Mouse (Mus musculus) hindlimb bud, embryonic 11.5 days (tissue): ENCODE results near the gene Rhbdl1.

Source experiments
- DNase-seq: peaks from one replicate; pipeline ENCODE4 v3.0.0-alpha.2; 2012; ENCODE audit warnings: low read depth, low spot score; ENCODE audit errors: extremely low spot score

The Rhbdl1 gene

GRCm38 (mm10) chr17:25840519-25840918 is 3.4 kb upstream of the Rhbdl1 start:
- DNase-seq, result no peak

DNA sequence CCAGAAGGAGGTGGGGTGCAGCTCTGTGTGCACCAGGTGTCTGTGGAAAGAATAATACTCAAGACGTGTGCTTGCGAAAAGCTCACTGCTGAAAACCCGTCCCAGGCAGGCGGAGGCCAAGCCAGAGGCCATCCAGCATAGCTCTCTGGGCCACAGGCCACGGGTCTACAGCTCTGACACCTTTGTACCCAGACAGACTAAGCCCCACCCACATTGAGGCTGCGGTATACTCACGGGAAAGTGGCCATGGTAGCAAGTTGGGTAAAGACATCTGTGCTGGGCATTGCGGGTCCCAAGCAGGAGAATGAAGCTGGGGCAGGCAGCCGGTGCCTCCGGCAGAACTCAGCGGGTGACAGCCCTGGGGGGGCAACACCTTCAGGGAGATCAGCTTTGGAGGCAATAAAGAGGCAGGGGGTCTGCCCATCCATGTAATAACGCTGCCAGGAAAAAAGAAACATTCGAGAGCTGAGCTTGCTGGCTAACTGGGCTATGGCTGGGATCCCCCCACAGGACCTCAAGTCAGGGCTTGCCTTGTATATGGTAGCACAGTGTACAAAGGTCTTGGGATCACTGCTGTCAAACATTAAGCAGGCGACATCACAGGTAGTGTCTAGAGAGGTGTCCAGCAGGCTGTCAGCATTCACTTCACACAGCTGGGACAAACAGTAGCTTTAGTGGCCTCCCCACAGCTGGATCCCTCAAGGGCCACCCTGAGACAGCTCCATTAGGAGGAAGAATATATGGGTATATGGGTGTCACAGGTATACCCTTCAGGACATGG is 2.5 kb upstream of the Rhbdl1 start:
- no peak for DNase-seq

GRCm38 (mm10) chr17:25838904-25839303 is 1.8 kb upstream of the Rhbdl1 start:
- DNase-seq, result no peak

DNA sequence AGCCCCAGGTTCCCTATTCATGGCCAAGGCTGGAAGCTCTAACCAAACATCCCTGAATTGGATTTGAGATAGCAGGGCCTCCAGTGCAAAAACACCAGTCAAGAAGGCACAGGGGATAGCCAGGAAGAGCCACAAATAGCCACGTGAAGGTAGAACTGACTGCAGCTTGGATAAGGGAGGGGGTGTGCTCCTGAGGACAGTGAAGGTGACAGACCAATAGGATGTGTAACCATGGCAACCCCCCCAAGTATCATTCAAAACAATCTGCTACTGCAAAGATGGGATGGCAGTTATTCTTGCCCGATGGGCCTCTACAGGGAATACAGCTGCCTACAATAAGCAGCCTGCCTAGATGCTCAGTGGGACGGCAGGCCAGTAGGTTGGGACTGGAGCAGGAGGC is 438 bp upstream of the Rhbdl1 start:
- no peak for DNase-seq

DNA sequence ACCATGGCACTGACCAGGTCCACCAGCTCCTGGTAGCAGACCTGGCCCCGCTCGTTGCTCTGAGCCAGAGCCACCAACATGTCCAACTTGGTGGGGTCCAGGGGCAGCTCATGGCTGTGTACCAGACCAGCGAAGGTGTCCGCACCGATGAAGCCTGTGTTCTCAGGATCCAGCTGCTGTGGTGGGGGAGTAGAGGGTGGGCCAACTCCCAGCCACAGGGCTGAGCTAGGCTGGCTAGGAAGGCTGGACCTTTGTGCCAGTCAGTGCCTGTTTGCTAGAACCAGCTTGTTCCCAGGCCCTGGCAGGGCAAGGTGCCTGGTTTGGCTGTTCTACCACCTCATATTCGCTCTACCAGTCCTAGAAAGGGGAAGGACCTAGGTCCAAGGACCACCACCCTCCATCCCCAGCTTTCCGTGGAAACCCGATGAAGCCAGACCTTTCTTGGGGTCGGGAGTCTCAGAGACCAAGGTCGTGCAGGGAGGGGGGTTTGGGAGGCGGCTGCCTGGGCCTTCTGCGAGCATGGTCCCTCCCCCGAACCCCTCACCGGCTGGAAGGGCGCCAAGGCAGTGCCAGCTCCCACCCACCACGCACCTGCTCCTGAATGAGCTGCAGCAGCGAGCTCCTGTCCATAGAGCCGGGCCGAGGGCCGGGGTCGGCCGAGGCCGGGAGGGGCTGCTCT is 559 bp downstream of the Rhbdl1 start:
- DNase-seq, result no peak

GRCm38 (mm10) chr17:25835816-25836215 is 1.3 kb downstream of the Rhbdl1 start:
- no peak for DNase-seq

- no peak for DNase-seq
These were observed 1.8 kb downstream of the Rhbdl1 start for GRCm38 (mm10) chr17:25835301-25835700.

DNA sequence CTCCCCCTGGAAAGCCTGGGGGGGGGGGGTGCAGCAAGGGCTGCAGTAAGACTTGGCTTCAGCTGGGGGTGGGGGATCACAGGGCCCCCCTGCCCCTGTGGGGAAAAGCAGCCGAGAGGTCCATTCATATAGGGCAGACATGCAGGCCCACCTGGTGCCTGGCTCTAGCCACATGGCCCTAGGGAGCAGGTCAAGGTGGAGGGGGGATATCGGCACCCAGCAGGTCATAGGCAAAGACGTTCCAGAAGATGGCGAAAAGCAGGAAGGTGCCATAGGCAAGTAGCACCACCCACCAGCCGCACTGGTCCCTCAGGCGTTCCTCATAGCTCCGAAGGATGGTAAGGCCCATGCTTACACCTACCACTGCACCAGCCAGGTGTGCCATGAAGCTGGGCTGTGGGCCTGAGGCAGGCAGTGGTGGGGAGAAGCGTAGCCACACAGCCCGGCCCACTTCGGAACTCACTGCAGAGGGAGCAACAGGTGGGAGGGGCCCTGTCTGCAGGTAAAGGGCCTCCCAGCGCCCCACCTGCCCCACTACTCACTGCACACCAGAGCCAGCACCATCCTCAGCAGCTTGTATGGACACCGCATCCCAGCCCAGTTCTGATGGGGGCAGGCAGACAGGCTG is 2.4 kb downstream of the Rhbdl1 start:
- no peak for DNase-seq

- DNase-seq, result no peak
These were observed 3.0 kb downstream of the Rhbdl1 start for GRCm38 (mm10) chr17:25833961-25834594.

- DNase-seq, result peak; percentile 69
These were observed 3.8 kb downstream of the Rhbdl1 start, which contains the start of gene Stub1 for GRCm38 (mm10) chr17:25833291-25833663. Stub1 (minus strand) TSS chr17:25833404.

DNA sequence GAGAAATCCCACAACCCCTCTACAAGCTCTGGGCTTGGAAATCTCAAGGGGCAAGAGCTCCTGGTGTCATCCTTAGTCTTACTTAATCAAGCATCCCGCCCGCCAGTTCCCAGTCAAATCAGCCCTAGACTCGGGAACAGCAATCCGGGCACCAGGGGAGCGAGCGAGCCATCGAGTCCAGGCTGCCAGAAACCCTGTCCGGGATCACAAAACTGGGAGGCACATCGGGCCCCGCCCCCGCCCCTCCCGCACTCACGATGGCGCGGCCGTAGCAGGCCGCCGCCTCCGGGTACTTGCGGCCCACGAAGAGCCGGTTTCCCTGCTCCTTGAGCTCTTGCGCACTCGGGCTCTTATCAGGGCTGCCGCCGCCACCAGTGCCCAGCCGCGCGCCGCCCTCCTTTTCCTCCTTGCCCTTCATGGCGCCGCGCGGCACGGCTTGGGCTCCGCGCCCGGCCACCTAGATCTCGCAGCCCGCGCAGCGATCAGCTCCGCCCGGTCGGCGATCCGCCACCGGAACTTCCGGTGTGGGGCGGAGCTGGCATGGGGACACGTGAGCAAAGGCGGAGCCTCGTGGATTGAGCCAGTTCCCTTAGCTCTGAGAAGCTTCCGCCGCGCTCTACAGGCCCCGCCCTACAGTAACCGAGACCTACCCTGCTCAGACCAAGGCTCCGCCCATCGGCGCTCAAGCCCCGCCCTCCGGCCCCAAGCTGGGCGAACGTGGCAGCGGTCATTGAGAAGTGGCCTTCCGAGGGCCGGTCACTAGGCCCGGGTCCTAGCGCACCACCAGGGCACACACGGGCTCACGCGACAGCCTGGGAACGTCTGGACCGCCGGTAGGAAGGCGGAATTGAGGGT is 4.4 kb downstream of the Rhbdl1 start:
- DNase-seq, result peak; percentile 90

GRCm38 (mm10) chr17:25831451-25832281 is 5.4 kb downstream of the Rhbdl1 start:
- DNase-seq, result no peak

DNA sequence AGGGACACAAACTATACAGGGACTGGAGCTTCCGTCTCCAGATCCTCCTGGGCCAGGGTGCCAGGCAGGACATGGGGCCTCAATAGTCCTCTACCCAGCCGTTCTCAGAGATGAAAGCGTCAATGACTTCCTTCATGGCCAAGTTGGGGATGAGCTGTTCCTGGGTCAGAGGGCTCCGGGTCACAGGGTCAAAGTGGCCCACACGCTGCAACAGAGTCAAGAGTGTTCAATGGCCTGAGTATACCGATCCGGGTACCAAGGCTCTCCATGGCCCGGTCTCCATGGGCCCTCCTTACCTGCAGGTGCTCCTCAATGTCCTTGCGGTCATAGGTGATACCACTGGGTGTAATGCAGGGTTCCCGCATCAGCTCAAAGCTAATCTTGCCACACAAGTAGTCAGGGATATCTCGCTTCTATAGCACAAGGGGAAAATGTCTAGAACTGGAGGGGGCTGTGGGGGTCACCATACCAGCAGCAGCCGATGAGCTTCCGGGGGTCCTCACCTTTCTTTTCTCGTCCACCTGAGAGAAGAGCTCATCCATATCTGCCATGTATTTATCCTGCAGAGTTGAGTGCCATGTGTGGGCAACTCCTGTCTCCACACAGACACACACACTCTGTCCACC is 6.2 kb downstream of the Rhbdl1 start:
- DNase-seq, result no peak

- no peak for DNase-seq
These were observed 6.8 kb downstream of the Rhbdl1 start for GRCm38 (mm10) chr17:25830200-25830753.

DNA sequence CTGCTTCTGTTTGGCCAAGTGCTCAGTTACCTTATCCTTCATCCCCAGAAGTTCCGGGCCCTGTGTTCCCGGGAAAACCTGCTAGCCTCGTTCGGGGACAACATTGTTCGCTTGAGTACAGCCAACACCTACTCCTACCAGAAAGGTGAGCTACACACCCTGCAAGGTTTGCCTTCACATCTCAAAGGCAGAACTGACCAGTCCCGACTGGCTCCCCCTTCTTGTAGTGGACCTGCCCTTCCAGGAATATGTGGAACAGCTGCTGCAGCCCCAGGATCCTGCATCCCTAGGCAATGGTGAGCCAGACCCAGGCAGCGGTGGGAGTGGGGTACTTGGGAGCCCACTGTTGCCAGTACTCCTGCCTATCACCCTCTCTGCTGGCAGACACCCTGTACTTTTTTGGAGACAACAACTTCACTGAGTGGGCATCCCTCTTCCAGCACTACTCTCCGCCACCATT is 7.5 kb downstream of the Rhbdl1 start:
- DNase-seq, result no peak

GRCm38 (mm10) chr17:25828712-25829557 is 8.2 kb downstream of the Rhbdl1 start, which contains the start of gene Jmjd8:
Jmjd8 (plus strand) TSS chr17:25828867.
- peak; percentile 70 for DNase-seq

GRCm38 (mm10) chr17:25828223-25828594 is 8.9 kb downstream of the Rhbdl1 start:
- DNase-seq, result no peak
